Mouse (Mus musculus) cerebral cortex, adult 2 months (tissue): ENCODE measurements around the gene Defb23.

Experiments used
- WGBS: fragments of 180-500 bp; shearing (Covaris S2); methylation state at CpG from one replicate; pipeline ENCODE4 v1.1.7; 2018; 5-methylcytosine and 5-hydroxymethylcytosine counted together

Defb23 gene

DNA sequence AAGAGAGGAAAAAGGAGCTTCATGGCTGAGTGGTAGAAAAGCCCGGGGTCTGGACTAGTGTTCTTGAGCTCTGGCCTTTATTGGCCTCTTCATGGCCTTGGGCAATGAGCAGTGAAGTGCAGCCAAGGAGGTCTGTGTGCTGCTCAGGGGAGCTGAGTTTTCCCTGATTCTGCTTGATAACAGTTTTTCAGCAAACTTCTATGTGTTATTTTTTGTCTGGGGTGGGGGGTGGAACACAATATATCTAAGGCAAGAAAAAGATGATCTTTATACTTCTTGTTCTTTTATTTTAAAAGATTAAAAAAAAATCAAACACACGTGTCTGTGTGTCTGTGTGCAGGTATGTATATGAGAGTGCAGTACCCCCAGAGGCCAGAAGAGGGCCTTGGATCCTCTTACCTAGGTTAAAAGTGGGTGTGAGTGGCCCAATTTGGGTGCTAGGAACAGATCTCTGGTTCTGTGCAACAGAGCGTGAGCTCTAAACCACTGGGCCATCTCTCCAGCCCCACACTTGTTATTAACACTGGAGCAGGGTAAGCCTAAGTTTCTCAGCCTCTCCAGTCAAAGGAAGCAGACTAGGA lies at the start of gene Defb23:
TSS of gene Defb23 (minus strand) at position 51 of the 581 bp plus-strand sequence.
- WGBS, result 93% methylated on average over 3 of the region's 3 CpGs

DNA sequence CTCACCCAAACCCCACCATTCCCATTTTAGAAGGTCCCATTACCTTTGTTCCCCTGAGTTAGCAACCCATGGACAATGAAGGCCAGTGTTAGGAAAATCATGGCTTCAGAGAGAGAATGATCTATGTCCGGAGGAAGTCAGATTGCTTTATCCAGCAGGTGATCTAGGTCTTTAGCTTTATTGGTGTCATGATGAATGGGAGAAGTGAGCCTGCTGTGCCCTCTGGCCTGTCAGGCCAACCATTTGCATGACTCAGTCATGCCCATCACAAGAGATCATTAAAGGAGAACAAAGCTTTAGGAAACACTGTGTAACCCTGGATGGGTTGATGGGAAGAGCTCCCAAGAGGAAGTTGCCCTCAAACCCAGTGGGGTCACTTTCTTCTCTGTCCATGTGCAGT lies 47.2 kb upstream of the Defb23 start, which contains the start of gene Defb26:
TSS of gene Defb26 (minus strand) at position 101 of the 400 bp plus-strand sequence.
- WGBS, result 87% methylated on average over 1 of the region's 1 CpGs

DNA sequence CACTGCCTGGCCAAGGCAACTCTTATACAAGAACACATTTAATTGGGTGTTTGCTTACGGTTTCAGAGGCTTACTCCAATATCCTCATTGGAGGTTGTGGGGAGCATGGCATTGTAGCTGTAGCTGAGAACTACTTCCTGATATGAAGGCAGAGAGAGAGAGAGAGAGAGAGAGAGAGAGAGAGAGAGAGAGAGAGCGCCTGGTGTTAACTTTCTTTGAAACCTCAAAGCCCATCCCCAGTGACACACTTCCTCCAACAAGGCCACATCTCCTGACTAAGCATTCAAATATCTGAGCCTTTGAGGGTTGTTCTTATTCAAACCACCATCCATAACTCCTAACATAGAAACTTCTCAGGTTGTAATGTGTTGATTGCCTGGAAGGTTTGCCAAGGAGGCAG lies 39.5 kb upstream of the Defb23 start:
- WGBS, result 87% methylated on average over 2 of the region's 2 CpGs

DNA sequence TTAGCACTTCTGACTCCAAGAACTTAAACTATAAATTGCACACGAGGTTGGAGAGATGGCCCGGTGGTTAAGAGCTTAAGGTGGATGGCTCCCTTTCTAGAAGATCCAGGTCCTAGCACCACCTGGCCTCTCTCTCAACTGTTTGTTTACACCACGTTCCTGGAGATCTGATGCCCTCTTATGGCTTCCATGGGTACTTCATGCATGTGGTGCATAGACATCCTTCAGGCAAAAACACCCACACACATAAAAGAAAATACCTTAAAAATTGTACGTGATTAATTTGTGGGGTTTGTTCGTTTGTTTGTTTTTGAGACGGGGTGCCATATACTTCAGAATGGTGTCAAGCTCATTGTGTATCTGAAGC lies 36.4 kb upstream of the Defb23 start:
- WGBS, result 80% methylated on average over 6 of the region's 6 CpGs

DNA sequence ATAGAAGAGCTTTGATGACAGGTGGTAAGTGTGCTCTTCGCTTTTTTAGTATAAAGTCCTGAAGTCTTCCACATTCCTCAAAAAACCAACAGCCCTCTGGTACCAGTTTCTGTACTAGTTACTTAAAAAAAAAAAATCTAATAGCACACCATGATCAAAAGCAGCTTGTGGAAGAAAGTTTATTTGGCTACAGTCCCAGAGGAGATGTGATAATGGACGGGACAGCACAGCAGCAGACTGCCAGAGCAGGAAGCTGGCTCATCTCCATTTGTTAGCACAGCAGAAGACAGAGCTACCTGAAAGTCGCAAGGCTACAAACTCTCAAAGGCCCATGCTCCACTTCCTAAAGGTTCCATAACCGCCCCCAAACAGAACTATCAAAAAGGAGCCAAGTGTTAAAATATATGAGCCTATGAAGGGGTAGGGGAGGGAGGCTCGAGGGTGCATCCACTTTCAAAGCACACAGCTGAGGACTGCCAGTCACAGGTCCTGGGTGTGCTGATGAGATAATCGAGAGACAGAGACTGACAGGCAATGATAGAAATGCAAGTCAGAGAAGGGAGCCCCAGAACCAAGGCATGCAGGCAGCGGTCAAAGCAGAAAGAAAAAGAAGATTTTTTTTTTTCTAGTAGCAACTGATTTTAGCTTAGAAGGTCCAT lies 35.9 kb upstream of the Defb23 start:
- 64% methylated on average over 7 of the region's 7 CpGs for WGBS

DNA sequence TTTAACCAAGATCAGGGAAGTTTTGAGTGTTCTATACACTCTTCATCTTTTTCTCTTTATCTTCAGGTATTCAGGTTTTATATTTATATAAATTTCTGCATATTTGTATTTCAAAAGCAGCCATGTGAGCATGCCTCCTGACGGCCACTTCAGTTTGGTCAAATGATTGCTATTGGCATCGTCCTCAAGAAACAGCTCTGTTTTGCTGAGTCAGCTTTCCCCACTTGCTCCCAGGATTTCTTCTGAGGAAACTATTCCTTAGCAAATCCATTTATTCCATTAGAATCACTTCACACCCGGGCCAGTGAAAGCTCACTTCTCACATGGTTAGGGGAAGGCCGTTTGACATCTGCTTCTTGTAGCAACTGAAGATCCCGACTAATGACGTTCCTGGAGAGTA lies 33.6 kb upstream of the Defb23 start:
- WGBS, result 90% methylated on average over 6 of the region's 6 CpGs

DNA sequence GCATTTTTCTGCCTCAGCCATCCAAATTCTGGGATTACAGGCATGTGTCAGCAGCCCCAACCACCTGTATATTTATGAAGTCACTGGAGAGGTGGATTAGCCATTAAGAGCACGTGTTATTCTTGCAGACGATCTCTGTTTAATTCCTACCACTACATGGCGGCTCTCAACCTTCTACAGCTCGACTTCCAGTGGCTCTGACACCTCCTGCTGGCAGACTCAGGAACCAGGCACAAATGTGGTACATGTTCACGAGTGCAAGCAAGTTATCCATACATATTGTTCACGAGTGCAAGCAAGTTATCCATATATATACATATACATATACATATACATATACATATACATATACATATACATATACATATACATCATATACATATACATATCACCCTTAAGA lies 28.7 kb upstream of the Defb23 start:
- 82% methylated on average over 6 of the region's 6 CpGs for WGBS

DNA sequence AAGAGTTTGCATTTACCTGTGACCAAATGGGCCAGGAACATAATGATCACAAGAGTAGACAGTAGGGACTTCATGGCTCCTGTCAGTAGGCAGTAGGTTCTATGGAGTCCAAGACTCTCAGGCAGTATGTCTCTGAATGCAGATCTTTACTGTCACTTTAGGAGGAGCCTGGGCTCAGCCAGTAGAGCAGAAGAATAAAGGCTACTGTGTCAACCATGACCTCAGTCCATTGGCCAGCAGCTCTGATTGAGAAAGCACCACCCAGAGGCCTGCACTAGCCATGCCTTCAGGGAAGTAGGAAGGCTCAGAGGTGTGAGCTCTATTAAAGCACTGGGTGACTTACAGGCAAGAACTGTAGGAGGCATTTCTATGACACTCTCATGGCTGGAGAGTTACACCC lies 25.6 kb upstream of the Defb23 start, which contains the start of gene Defb22:
TSS of gene Defb22 (minus strand) at position 101 of the 400 bp plus-strand sequence.

DNA sequence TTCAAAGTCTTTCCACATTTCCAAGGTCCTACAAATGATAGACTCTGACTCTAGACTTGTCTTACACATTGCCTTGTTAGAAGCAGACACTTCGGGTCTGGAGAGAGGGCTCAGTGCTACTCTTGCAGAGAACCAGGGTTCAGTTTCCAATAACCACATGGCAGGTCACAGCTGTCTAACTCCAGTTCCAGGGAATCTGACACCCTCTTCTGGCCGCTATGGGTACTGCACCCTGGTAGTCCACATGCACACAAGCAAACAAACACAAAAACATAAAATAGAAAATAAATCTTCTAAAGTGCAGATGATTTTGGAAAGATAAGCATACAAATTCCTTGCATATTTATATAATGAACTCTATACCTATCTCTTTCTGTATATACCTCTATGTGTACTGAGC lies 22.6 kb upstream of the Defb23 start:
- WGBS, result 75% methylated on average over 2 of the region's 2 CpGs

DNA sequence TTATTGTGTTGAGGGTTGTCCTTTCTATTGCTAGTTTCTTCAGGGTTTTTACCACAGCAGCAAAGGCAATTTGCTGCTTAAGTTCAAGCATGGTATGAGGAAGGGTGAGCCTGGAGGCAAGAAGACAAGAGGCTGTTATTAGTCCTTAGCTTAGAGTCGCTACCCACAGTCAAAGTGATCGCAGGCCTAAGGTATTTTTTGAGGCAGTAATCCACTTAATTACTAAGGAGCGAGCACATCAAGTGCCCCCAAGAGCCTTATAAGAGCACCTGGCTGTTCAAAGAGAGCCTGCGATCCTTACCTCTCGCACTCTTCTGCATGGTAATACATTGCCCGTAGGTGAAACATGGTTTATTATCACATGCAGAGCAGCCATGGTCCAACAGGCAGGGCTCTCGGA lies 17.3 kb upstream of the Defb23 start:
- WGBS, result 94% methylated on average over 7 of the region's 7 CpGs

DNA sequence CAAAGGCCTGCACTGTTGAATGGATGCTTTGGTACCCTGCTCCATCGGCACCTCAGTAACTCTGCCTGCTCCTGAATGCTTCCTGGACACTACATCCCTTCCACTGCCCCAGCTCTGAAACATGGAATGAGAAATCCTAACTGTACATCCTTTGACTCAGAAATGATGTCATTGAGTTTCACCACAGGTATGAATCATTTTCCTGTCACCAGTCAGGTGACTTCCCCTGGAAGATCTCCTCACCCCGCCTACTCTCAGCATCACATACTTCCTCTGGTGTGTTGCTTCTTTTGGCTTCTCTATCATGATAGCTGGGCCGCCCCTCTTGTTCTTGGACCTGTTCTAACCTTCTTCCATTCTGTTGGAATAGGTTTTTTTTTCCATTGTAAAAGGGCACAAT lies 16.5 kb upstream of the Defb23 start:
- 82% methylated on average over 3 of the region's 3 CpGs for WGBS

DNA sequence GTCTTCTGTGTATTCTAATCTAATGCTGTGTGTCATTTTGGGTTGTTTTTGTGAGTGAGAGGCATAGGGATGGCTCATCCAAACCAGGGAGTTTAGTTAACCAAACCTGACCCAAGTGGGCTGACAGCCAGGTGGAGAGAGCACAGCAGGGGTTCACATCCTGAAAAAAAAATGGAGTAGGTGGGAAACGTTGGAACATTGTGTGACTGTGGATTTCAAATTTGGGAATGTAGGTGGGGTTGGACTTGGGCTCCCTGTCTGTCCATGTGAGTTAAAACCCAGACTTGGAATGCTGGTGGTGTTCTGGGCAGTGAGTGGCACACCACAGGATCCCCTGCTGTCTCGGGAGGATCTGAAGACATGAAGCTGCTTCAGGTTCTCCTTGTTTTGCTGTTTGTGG lies 12.3 kb upstream of the Defb23 start, which contains the start of gene Defb20:
TSS of gene Defb20 (plus strand) at position 301 of the 400 bp plus-strand sequence.
- WGBS, result 48% methylated on average over 2 of the region's 2 CpGs

DNA sequence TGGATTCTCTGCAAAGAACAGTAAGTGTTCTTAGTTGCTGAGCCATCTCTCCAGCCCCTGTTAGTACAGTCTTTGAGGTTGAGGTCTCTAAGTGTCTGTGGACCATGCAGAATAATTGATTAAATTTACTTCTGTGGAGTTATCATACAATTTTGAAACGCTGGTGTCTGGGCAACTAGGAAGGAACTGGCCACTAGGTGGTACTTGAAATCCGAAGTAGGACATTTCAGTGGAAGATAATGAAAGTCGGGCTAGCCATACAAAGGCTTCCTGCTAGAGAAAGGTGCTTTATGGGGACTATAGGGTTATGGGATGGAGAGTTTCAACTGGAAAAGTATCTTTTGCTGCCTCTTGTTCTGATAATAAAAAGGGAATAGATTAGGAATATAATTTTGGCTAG lies 8.0 kb upstream of the Defb23 start:
- 29% methylated on average over 3 of the region's 3 CpGs for WGBS

DNA sequence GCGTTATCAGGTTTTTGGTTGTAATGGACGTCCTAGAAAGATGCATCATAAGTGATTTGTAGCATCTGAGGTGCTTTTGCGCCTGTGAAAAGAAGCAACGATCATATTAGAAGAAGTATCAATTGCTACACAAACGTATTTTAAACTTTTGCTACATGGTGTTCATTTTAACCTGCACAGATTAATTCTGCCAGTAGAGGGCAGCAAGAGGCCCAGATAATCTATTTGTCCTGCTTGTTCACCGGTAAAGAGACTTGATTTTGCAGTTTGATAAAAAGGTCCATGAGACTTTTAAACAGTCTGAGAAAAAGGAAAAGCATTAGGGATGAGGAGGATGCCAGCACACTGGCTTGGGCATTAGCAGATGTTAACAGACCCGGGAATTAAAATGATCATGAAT lies 6.6 kb upstream of the Defb23 start:
- WGBS, result 27% methylated on average over 7 of the region's 7 CpGs

DNA sequence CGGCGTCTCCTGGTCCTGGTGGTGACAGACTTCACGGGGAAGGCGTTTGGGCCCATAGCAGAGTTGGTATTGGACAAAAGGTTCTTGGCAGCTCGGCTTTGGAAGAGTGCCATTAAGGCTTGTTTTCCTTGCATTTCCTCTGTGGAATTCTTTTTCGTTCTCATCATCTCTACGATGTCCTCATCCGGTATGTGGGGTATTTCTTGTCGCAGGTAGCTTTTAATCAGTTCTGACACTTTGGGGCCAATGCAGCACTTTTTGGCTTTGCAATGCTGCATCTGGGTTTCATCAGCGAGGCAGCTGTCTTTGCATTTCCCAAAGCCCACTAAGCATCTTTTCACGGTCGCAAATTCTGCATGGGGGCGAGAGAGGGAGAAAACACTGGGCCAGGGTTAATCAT lies 5.2 kb downstream of the Defb23 start:
- 69% methylated on average over 13 of the region's 13 CpGs for WGBS

DNA sequence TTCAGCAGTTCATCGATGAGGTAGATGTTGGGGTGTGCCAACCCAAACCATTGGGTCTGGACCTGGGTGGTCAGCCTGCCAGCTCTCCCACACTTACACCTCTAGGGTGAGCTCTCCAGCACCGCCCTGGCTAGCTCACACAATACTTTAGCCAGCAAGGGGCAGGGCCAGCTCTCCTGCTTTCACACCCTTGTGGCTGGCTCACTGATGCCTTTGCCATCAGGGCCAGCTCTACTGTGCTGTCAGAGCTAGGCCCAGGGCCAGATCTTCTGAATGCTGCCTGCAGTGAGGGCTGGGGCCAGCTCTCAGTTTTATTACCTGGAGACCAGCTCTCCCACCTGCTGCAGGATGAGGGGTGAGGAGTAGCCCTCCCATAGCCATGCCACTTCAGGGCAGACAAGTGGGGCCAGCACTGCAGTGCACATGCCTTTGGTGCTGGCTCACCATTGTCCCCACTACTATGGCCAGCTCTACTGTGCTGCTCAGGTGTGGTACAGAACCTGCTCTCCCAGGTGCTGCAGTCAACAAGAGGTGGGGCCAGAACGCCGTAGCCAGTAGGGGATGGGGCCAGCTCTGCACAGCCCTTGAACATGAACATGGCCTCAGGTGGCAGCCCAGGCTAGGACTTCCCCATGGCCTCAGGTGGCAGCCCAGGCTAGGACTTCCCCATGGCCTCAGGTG lies 12.2 kb downstream of the Defb23 start:
- 79% methylated on average over 4 of the region's 4 CpGs for WGBS

DNA sequence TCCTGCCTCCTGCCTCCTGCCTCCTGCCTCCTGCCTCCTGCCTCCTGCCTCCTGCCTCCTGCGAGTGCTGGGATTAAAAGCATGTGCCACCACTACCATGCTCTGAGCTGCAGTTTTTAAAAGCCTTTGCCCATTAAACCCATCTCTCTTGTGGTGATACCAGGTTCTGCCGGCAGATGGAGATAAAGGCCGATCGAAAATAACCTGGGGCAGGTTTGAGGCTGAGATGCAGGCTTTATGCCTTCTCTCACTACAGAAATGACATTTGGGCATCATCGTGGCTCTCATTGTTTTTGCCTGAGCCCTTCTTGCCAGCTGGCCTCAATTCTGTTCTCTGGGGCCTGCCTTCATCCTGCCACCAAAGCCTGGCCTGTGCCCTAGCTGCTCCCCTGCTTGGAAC lies 14.2 kb downstream of the Defb23 start:
- 4% methylated on average over 5 of the region's 5 CpGs for WGBS

DNA sequence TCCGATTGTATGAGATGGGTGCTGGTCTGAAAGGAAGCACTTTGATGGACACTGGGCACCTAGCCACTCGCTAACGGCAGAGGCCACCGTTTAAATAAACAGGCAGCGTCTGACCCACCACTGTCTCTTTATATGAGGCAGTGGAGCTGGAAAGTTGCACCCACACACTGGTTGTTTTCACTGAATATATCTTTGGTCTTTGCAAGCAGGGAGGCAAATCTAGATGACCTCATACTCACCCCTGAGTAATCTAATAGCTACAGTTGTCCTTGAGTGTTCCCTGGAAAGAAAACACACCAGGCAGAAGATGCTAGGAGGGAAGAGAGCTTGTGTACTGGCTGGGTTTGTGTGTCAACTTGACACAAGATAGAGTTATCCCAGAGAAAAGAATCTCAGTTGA lies 17.0 kb downstream of the Defb23 start:
- WGBS, result 42% methylated on average over 5 of the region's 5 CpGs

DNA sequence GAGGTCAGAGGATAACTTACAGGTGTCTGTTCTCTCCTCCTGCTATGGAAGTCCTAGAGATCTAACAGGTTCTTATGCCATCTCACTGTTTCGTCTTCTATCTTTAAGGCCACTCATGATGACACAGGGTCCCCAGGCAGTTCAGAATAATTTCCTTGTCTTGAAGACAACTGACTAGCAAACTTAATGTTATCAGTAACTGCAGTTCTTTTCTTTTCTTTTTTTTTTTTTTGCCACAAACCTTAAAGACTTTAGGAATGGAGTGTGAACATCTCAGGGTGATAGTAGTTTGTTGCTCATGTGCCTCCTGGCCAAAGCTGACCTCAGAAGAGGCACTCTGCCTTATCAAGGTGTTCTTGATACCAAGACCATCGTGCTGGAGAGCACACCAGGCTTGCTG lies 17.8 kb downstream of the Defb23 start:
- 75% methylated on average over 2 of the region's 2 CpGs for WGBS

DNA sequence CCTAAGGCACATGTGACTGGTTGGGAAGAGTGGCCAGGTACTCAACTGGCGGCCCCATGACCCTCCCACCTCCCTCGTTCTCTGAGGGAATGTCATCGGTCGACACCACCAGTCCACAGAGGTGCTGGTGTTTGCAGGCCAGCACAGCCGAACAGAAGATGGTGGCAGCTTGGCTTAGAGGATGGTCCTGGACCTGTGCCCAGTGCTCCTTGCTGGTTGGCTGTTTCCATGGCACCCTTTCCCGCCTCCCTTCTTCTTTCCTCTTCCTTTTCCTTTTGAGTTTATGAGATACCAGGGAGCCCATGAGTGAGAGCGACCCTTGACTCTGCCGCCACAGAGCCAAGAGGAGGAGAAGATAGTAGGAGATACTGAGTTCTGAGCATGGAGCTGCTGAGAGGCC lies 21.1 kb downstream of the Defb23 start:
- WGBS, result 60% methylated on average over 8 of the region's 8 CpGs

DNA sequence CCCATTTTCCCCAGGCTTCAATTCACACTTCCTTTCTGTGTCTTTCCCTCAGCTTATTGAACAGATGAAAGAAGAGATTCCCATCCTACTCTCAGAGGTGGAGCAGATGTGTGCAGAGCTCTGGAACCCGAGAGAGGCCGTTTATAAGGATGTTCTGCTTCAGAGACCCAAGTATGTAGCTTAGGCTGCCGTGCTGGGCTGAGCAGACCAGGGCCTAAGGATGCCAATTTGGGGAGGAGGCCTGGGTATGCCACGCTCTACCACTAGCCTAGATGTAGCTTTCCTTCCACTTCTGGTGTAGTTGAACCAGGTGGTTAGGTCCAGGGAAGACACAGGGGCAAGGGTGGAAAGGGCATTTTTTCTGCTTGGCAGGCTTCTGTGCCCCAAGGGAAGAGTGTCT lies 22.1 kb downstream of the Defb23 start:
- 92% methylated on average over 4 of the region's 4 CpGs for WGBS

DNA sequence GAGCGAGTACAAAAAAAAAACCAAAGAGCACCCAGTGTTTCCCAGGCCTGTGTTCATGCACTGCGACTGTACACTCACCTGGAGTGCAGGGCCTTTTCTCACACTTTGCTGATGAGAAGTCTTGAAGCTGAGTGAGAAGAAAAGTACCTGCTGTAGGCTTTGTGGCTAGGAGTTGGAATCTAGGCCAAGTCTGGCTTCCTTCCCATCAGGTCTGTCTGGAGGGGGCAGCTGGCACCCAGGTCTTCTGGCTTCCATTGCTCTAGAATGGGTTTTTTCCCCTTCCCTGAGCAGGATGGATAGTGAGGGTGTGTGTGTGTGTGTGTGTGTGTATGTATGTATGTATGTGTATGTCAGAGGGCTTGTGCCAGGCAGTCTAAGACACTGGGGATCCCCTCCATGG lies 24.6 kb downstream of the Defb23 start:
- WGBS, result 98% methylated on average over 2 of the region's 2 CpGs

DNA sequence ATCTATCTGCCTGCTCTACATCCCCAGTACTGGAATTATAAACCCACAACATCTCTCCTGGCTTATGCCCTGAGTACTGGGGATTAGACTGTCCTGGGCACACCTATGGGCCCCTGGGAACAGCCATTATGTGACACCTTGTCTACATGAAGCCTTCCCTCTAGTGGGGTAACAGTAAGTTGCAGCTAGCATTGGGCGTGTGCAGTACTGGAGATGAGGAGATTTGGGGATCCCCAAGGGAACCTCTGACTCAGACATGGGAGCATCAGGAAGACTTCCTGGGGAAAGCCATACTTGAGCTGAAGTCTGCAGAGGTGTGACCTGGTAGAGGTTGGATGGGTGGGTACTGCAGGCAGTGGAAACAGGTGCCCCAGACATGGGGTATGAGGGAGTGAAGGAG lies 25.5 kb downstream of the Defb23 start:
- WGBS, result 72% methylated on average over 1 of the region's 1 CpGs
